Comparison of ENCODE assay signal across 8 mouse cellular contexts in the genomic region with DNA sequence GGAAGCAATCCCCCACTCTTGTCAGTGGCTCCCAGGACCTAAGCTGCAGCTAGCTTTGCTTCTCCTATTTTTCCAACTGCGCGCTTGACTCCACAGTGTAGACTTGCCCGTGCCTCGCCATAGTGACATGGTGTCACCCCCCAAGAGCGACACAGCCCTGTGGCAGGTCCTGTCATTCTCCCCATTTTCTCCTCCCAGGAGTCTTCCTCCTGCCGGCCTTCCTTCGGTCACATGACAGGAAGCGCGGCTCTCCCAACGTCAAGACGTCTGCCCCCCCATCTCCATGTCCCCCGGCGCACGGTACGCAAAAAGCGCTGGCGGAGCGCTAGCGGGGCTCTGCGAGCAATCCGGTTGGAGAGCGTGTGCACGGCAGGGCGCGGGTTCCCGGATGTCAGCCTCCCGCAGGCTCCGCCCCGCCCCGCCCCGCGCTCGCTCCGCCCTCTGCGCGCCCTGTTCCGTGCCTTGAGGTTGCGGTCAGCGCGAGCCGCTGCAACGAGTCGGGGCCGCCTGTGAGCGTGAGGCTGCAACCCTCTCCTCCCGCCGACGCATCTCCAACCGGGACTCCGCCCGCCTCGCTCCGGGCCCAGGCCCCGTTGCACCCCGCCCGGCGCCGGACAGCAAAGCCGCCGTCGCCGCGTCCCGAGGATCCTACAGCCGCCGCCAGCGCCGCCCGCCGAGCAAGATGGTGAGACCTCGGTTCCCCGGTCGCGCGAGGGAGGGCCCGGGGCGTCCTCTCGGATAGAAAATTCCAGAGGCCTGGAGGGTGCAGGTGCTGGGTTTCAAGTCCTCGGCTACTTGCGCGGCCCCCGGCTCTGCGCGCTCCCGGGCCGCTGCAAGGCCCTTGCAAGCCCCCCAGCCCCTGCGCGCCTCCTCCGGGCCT. TPM values are rescaled to one million over a fixed set of nuclear protein-coding genes. Genes with fewer than 3 reads are reported as not detected.
A peak's percentile ranks its signal among the peaks of the same experiment; 100 is the strongest.
DNase-seq lines count a peak whose midpoint lies in the region; ATAC-seq lines count a peak whose summit lies in the region.

TSS of gene Ppp3r1 (plus strand) at position 406 of the 880 bp plus-strand sequence.

- peak within 1 kb of the TSS; percentile 66 for H3K4me2 ChIP-seq in hindbrain, embryonic 16.5 days (ENCODE audit: low read length)

- H3K4me1 ChIP-seq in hindbrain, embryonic 16.5 days (ENCODE audit: control insufficient read depth, insufficient read depth, low read depth, low read length) = peaks cover 18% of the 10 kb centered on the region

- ATAC-seq in hindbrain, embryonic 16.5 days = peak; percentile 98

- peak within 1 kb of the TSS; percentile 99 for H3K4me3 ChIP-seq in hindbrain, embryonic 16.5 days (ENCODE audit: low read length)
- H3K4me3 ChIP-seq in macrophage (ENCODE audit: inconsistent target) = peak within 1 kb of the TSS; percentile 91

- peaks cover 44% of the 10 kb centered on the region for H3K79me2 ChIP-seq in macrophage (ENCODE audit: inconsistent target)

- H3K9me3 ChIP-seq in hindbrain, embryonic 16.5 days (ENCODE audit: control insufficient read depth, low read length) = no peaks in the 10 kb centered on the region

- no peaks in the 10 kb centered on the region for H3K36me3 ChIP-seq in hindbrain, embryonic 16.5 days (ENCODE audit: control insufficient read depth, insufficient read depth, low read length)
- H3K36me3 ChIP-seq in macrophage (ENCODE audit: inconsistent target) = no peaks in the 10 kb centered on the region

- under 1% methylated on average over 56 of the region's 89 CpGs for WGBS in hindbrain, embryonic 16.5 days
- under 1% methylated on average over 88 of the region's 89 CpGs for WGBS in macrophage (ENCODE audit: missing documents)

- peak within 1 kb of the TSS; percentile 99 for H3K9ac ChIP-seq in hindbrain, embryonic 16.5 days (ENCODE audit: low read depth, low read length)

- peak within 1 kb of the TSS; percentile 98 for H3K27ac ChIP-seq in hindbrain, embryonic 16.5 days (ENCODE audit: low read depth, low read length)
- peak within 1 kb of the TSS; percentile 80 for H3K27ac ChIP-seq in macrophage

- peak; percentile 93 for DNase-seq in WW6 (ENCODE audit: low read depth, low spot score)
- peak; percentile 92 to 97 for DNase-seq in cerebellum, postnatal 4 days (ENCODE audit: low spot score in 2 of 2)
- peak; percentile 97 for DNase-seq in gastrocnemius, adult 18-20 months (ENCODE audit: low spot score)
- peak; percentile 96 to 98 for DNase-seq in left cerebral cortex, adult 18-20 months (ENCODE audit: low spot score in 2 of 2)
- DNase-seq in right cerebral cortex, adult 18-20 months = peak; percentile 98
- DNase-seq in urinary bladder, postnatal 10 days (ENCODE audit: low spot score) = peak; percentile 89

- no peaks in the 10 kb centered on the region for H3K27me3 ChIP-seq in hindbrain, embryonic 16.5 days (replicated peaks; ENCODE audit: control insufficient read depth, insufficient read depth, low read length)

RNA-seq across cellular contexts. Expression of gene Ppp3r1, which starts in this region (rescaled TPM):
- total RNA-seq in gastrocnemius, adult 18-20 months (2021) = 100 to 1,000 TPM; 137 to 146 TPM
- polyA plus RNA-seq in hindbrain, embryonic 16.5 days (2015; fragmentation: Nextera tagmentation; extraction: Ambion mirVana) = 220 and 236 TPM in 2 replicates
- total RNA-seq in left cerebral cortex, adult 18-20 months (2021) = 100 to 1,000 TPM; 724 to 738 TPM
- 10 to 100 TPM in 24 of 26 experiments, 1 to 10 TPM in 2; 8.9 to 50.5 (median 29.2) TPM for total RNA-seq in macrophage (2018; cell fraction: chromatin; rRNA removed)
- 100 to 1,000 TPM; 101 to 141 (median 119) TPM for total RNA-seq in macrophage (2018; cell fraction: cytosol; rRNA removed)
- 100 to 1,000 TPM in 3 of 26 experiments, 10 to 100 TPM in 23; 25.5 to 141 (median 61.8) TPM for total RNA-seq in macrophage (2018; cell fraction: nucleus; rRNA removed)
- polyA plus RNA-seq in macrophage (2018) = 104 to 123 TPM (median 116 TPM) in 3 replicates

Comparison
In these comparisons a context has a peak if more than half of its experiments do, and no peak if none do; other contexts are left out.
1. Peak in every context shown above with its lines: DNase-seq, ATAC-seq, H3K4me3 ChIP-seq and H3K27ac ChIP-seq.
2. RNA of gene Ppp3r1 (total RNA-seq): 724 to 738 TPM in left cerebral cortex, adult 18-20 months; 137 to 146 TPM in gastrocnemius, adult 18-20 months; every median in the first group is over 4 times any median in the second.